Mouse (Mus musculus) stomach, adult 2 months (tissue): ENCODE data around the gene Shisa3. TPM values are rescaled to one million over a fixed set of nuclear protein-coding genes. Genes with fewer than 3 reads are reported as not detected.

ENCODE experiments used
- polyA plus RNA-seq: library from polyadenylated mRNA; depleted of rRNA; stranded (reverse); fragments of >200 nt; gene quantifications from 2 replicates; pipeline ENCODE4 v1.2.3, GENCODE M21; 2012; rRNA removed

The Shisa3 gene
- 0.42 and 0.66 TPM in 2 replicates for polyA plus RNA-seq

GRCm38 (mm10) chr5:67607804-67608673 is at the start of gene Shisa3:
Shisa3 (plus strand) TSS chr5:67607882.

Other genes starting within 250 kb of the Shisa3 start
- gene Bend4, start 179.6 kb upstream of the Shisa3 start, polyA plus RNA-seq = 0.10 and 0.11 TPM in 2 replicates
- 15.9 and 25.7 TPM in 2 replicates for gene Atp8a1, start 239.6 kb downstream of the Shisa3 start, polyA plus RNA-seq